Mouse (Mus musculus) lung, postnatal 25 days (tissue): ENCODE measurements around the gene Col4a3.

Source experiments
- DNase-seq: peaks from one replicate; pipeline ENCODE4 v3.0.0; 2022; ENCODE audit warnings: low spot score

The Col4a3 gene

GRCm38 (mm10) chr1:82771022-82771586 lies 184.4 kb downstream of the Col4a3 start, which contains the start of gene Gm47791:
Gm47791 (minus strand) TSS chr1:82771243.
- DNase-seq = no peak
